Mouse (Mus musculus) kidney, postnatal 0 days (tissue): ENCODE measurements around the gene Lrrc74b. TPM values are rescaled to one million over a fixed set of nuclear protein-coding genes. Genes with fewer than 3 reads are reported as not detected.

Experiments
- ATAC-seq: fragments of 200-750 bp; cut with Nextera tagmentation; replicated peaks from 2 replicates; pipeline ENCODE4 v1.8.0; 2017; ENCODE audit warnings: low read depth, moderate number of reproducible peaks, moderate TSS enrichment, moderate library complexity; ENCODE audit not compliant: low FRiP score
- DNase-seq: peaks from one replicate; pipeline ENCODE4 v3.0.0-alpha.2; 2016; ENCODE audit warnings: low spot score
- H3K27ac ChIP-seq: fragments of 300-500 bp; sonication (generic); 2 replicates; pipeline ENCODE4 v1.5.1; 2014; ENCODE audit warnings: mild to moderate bottlenecking
- H3K27me3 ChIP-seq: fragments of 300-500 bp; sonication (generic); 2 replicates; pipeline ENCODE4 v1.6.1; 2014; ENCODE audit warnings: low read length, mixed read lengths; ENCODE audit not compliant: insufficient read depth
- H3K36me3 ChIP-seq: fragments of 300-500 bp; sonication (generic); 2 replicates; pipeline ENCODE4 v1.6.1; 2014; ENCODE audit warnings: low read length, mixed read lengths; ENCODE audit not compliant: insufficient read depth
- H3K4me1 ChIP-seq: fragments of 300-500 bp; sonication (generic); replicated peaks from 2 replicates; pipeline ENCODE4 v1.6.1; 2014; ENCODE audit warnings: antibody characterized with exemption, low read length, mixed read lengths; ENCODE audit not compliant: insufficient read depth
- H3K4me2 ChIP-seq: fragments of 300-500 bp; sonication (generic); 2 replicates; pipeline ENCODE4 v1.6.1; 2014; ENCODE audit warnings: mild to moderate bottlenecking, low read length, moderate library complexity, mixed read lengths
- H3K4me3 ChIP-seq: fragments of 300-500 bp; sonication (generic); replicated peaks from 2 replicates; pipeline ENCODE4 v1.5.1; 2014; ENCODE audit warnings: low read depth, low read length
- H3K9ac ChIP-seq: fragments of 300-500 bp; sonication (generic); 2 replicates; pipeline ENCODE4 v1.6.1; 2014; ENCODE audit warnings: low read depth, low read length
- H3K9me3 ChIP-seq: fragments of 300-500 bp; sonication (generic); replicated peaks from 2 replicates; pipeline ENCODE4 v1.6.1; 2016; ENCODE audit warnings: low read length, inconsistent platforms, mixed read lengths
- CTCF ChIP-seq: IDR thresholded peaks from 2 replicates; pipeline ENCODE4 v1.5.1; 2016; ENCODE audit warnings: antibody characterized with exemption, low read depth, mild to moderate bottlenecking, moderate library complexity
- WGBS: fragments of 180-500 bp; shearing (Covaris S2); extraction: QIAGEN DNeasy Blood & Tissue Kit; methylation state at CpG from one replicate; pipeline ENCODE4 v1.1.7; 2014; 5-methylcytosine and 5-hydroxymethylcytosine counted together
- polyA plus RNA-seq: library from polyadenylated mRNA; unstranded; fragments of >200 nt; fragmentation: Nextera tagmentation; extraction: Ambion mirVana; gene quantifications from 2 replicates; pipeline ENCODE4 v1.2.1, GENCODE M21; 2015

The Lrrc74b gene
- polyA plus RNA-seq = 0.20 and 0.26 TPM in 2 replicates

- Histone ChIP-seq H3K9ac (peak within 1 kb of the TSS; percentile 44), H3K27me3 (no peaks in the 10 kb centered on the region), H3K36me3 (no peaks in the 10 kb centered on the region), H3K27ac (peak within 1 kb of the TSS; percentile 69), H3K4me3 (peak within 1 kb of the TSS; percentile 24), H3K4me2 (peak within 1 kb of the TSS; percentile 62), H3K9me3 (no peaks in the 10 kb centered on the region), H3K4me1 (peaks cover 30% of the 10 kb centered on the region)
- ATAC-seq (peak; percentile 91), DNase-seq (peak; percentile 85)
- peak; percentile 16; the same call in 1 of the 2 replicates for TF ChIP-seq CTCF
- 3% methylated on average over 22 of the region's 22 CpGs for WGBS
These were observed at the start of gene Lrrc74b for GRCm38 (mm10) chr16:17561128-17561750. TSS of gene Lrrc74b (minus strand) at chr16:17561247.

- no peak overlapping the region for H3K27ac ChIP-seq
- H3K4me2 ChIP-seq = no peak overlapping the region
- WGBS = 65% methylated on average over 5 of the region's 5 CpGs
- ATAC-seq (no peak), DNase-seq (no peak)
- TF ChIP-seq CTCF = no peak
- no peak overlapping the region for H3K4me3 ChIP-seq
- no peaks in the 10 kb centered on the region for H3K4me1 ChIP-seq
- H3K36me3 ChIP-seq = no peaks in the 10 kb centered on the region
- no peaks in the 10 kb centered on the region for H3K27me3 ChIP-seq
- no peak overlapping the region for H3K9ac ChIP-seq
- H3K9me3 ChIP-seq = no peaks in the 10 kb centered on the region
These were observed 44.6 kb upstream of the Lrrc74b start for GRCm38 (mm10) chr16:17605684-17606083.

- TF ChIP-seq CTCF = no peak
- DNase-seq = no peak
- no peak for ATAC-seq
- no peak overlapping the region for H3K4me3 ChIP-seq
- no peaks in the 10 kb centered on the region for H3K4me1 ChIP-seq
- no peaks in the 10 kb centered on the region for H3K36me3 ChIP-seq
- 66% methylated on average over 4 of the region's 4 CpGs for WGBS
- H3K9ac ChIP-seq = no peak overlapping the region
- no peaks in the 10 kb centered on the region for H3K9me3 ChIP-seq
- H3K27ac ChIP-seq = no peak overlapping the region
- no peaks in the 10 kb centered on the region for H3K27me3 ChIP-seq
- H3K4me2 ChIP-seq = no peak overlapping the region
These were observed 43.9 kb upstream of the Lrrc74b start for GRCm38 (mm10) chr16:17604941-17605340.

GRCm38 (mm10) chr16:17600944-17601562 is 40.0 kb upstream of the Lrrc74b start:
- Histone ChIP-seq H3K4me2 (no peak overlapping the region), H3K4me3 (no peak overlapping the region), H3K27ac (no peak overlapping the region), H3K9me3 (no peaks in the 10 kb centered on the region), H3K9ac (no peak overlapping the region), H3K4me1 (no peaks in the 10 kb centered on the region), H3K27me3 (no peaks in the 10 kb centered on the region), H3K36me3 (no peaks in the 10 kb centered on the region)
- DNase-seq (peak; percentile 30), ATAC-seq (no peak)
- TF ChIP-seq CTCF = peak; percentile 60
- WGBS = 50% methylated on average over 3 of the region's 3 CpGs

GRCm38 (mm10) chr16:17590731-17591130 is 29.7 kb upstream of the Lrrc74b start:
- ATAC-seq (no peak), DNase-seq (peak; percentile 55)
- Histone ChIP-seq H3K4me3 (no peak overlapping the region), H3K27me3 (no peaks in the 10 kb centered on the region), H3K27ac (no peak overlapping the region), H3K4me1 (no peaks in the 10 kb centered on the region), H3K9me3 (no peaks in the 10 kb centered on the region), H3K36me3 (no peaks in the 10 kb centered on the region), H3K9ac (no peak overlapping the region), H3K4me2 (no peak overlapping the region)
- no peak for TF ChIP-seq CTCF
- 8% methylated on average over 2 of the region's 2 CpGs for WGBS

- Histone ChIP-seq H3K9me3 (no peaks in the 10 kb centered on the region), H3K9ac (no peak overlapping the region), H3K4me1 (no peaks in the 10 kb centered on the region), H3K27me3 (no peaks in the 10 kb centered on the region), H3K4me2 (no peak overlapping the region), H3K4me3 (no peak overlapping the region), H3K36me3 (no peaks in the 10 kb centered on the region), H3K27ac (no peak overlapping the region)
- DNase-seq (no peak), ATAC-seq (no peak)
- TF ChIP-seq CTCF = no peak
- WGBS = 62% methylated on average over 7 of the region's 7 CpGs
These were observed 23.5 kb upstream of the Lrrc74b start for GRCm38 (mm10) chr16:17584555-17584954.

GRCm38 (mm10) chr16:17583064-17583463 is 22.0 kb upstream of the Lrrc74b start, which contains the start of gene Slc7a4:
TSS of gene Slc7a4 (minus strand) at chr16:17583214.
- no peaks in the 10 kb centered on the region for H3K4me1 ChIP-seq
- H3K27me3 ChIP-seq = no peaks in the 10 kb centered on the region
- H3K4me3 ChIP-seq = no peak within 1 kb of the TSS
- DNase-seq = peak; percentile 34
- H3K36me3 ChIP-seq = no peaks in the 10 kb centered on the region
- ATAC-seq = no peak
- no peak within 1 kb of the TSS for H3K27ac ChIP-seq
- H3K4me2 ChIP-seq = no peak within 1 kb of the TSS
- no peak within 1 kb of the TSS for H3K9ac ChIP-seq
- peak; percentile 69 for TF ChIP-seq CTCF
- no peaks in the 10 kb centered on the region for H3K9me3 ChIP-seq
- WGBS = 21% methylated on average over 8 of the region's 8 CpGs
